Mouse (Mus musculus) hematopoietic multipotent progenitor cell, adult 10-12 weeks (in vitro differentiated cells): ENCODE data around the gene Cited4. TPM values are rescaled to one million over a fixed set of nuclear protein-coding genes. Genes with fewer than 3 reads are reported as not detected.

Experiments used
- polyA plus RNA-seq: library from polyadenylated mRNA; stranded (reverse); fragments of >175 nt; gene quantifications from 2 replicates; pipeline ENCODE4 v1.2.3, GENCODE M21; 2012; ENCODE audit warnings: low replicate concordance

Gene Cited4
- 22.2 and 34.5 TPM in 2 replicates for polyA plus RNA-seq

GRCm38 (mm10) chr4:120666358-120667024 is at the start of gene Cited4:
Gene Cited4 (plus strand): TSS chr4:120666572.

Other genes starting within 250 kb of the Cited4 start
- gene Slfnl1, start 134.3 kb upstream of the Cited4 start, polyA plus RNA-seq = 0.08 and 0.12 TPM in 2 replicates
- gene Ctps, start 96.3 kb upstream of the Cited4 start, polyA plus RNA-seq = 1.2 and 3.2 TPM in 2 replicates
- not detected in 2 replicates for gene Gm8439, start 77.8 kb upstream of the Cited4 start, polyA plus RNA-seq
- gene Kcnq4, start 82.0 kb downstream of the Cited4 start, polyA plus RNA-seq = 0.07 and 0.23 TPM in 2 replicates
- gene Nfyc, start 165.0 kb downstream of the Cited4 start, polyA plus RNA-seq = 60.3 and 111 TPM in 2 replicates
- gene Rims3, start 188.2 kb downstream of the Cited4 start, polyA plus RNA-seq = 16.2 and 18.0 TPM in 2 replicates